Mouse (Mus musculus) forebrain, postnatal 0 days (tissue): ENCODE data around the gene Mapkap1. TPM values are rescaled to one million over a fixed set of nuclear protein-coding genes. Genes with fewer than 3 reads are reported as not detected.

Experiments
- ATAC-seq: fragments of 200-750 bp; cut with Nextera tagmentation; 2 replicates; pipeline ENCODE4 v1.8.0; 2017; ENCODE audit warnings: mild to moderate bottlenecking, moderate library complexity
- DNase-seq: peaks from one replicate; pipeline ENCODE4 v3.0.0-alpha.2; 2015
- H3K27ac ChIP-seq: fragments of 300-500 bp; sonication (generic); 2 replicates; pipeline ENCODE4 v1.5.1; 2014; ENCODE audit warnings: low read depth, mild to moderate bottlenecking, antibody characterized with exemption, low read length, moderate library complexity, mixed read lengths
- H3K27me3 ChIP-seq: fragments of 300-500 bp; sonication (generic); 2 replicates; pipeline ENCODE4 v1.6.1; 2014; ENCODE audit warnings: mild to moderate bottlenecking, low read length, mixed read lengths; ENCODE audit not compliant: insufficient read depth
- H3K36me3 ChIP-seq: fragments of 300-500 bp; sonication (generic); 2 replicates; pipeline ENCODE4 v1.6.1; 2014; ENCODE audit warnings: mild to moderate bottlenecking, moderate library complexity; ENCODE audit not compliant: insufficient read depth
- H3K4me1 ChIP-seq: fragments of 300-500 bp; sonication (generic); 2 replicates; pipeline ENCODE4 v1.6.1; 2014; ENCODE audit warnings: antibody characterized with exemption; ENCODE audit not compliant: insufficient read depth
- H3K4me2 ChIP-seq: fragments of 300-500 bp; sonication (generic); 2 replicates; pipeline ENCODE4 v1.6.1; 2014; ENCODE audit warnings: low read depth, mild to moderate bottlenecking, moderate library complexity
- H3K4me3 ChIP-seq: fragments of 300-500 bp; sonication (generic); 2 replicates; pipeline ENCODE4 v1.5.1; 2014; ENCODE audit warnings: low read depth, low read length, mixed read lengths
- H3K9ac ChIP-seq: fragments of 300-500 bp; sonication (generic); 2 replicates; pipeline ENCODE4 v1.6.1; 2014; ENCODE audit warnings: mild to moderate bottlenecking
- H3K9me3 ChIP-seq: fragments of 300-500 bp; sonication (generic); 2 replicates; pipeline ENCODE4 v1.6.1; 2016; ENCODE audit warnings: low read length
- CTCF ChIP-seq: sonication (generic); IDR thresholded peaks from 2 replicates; pipeline ENCODE4 v1.5.1; 2016; ENCODE audit warnings: antibody characterized with exemption, control low read depth, low read depth
- whole genome bisulfite sequencing: fragments of 180-500 bp; shearing (Covaris S2); extraction: QIAGEN DNeasy Blood & Tissue Kit; methylation state at CpG from one replicate; pipeline ENCODE4 v1.1.7; 2014; 5-methylcytosine and 5-hydroxymethylcytosine counted together
- polyA plus RNA-seq: library from polyadenylated mRNA; unstranded; fragments of >200 nt; fragmentation: Nextera tagmentation; extraction: Ambion mirVana; gene quantifications from 2 replicates; pipeline ENCODE4 v1.2.1, GENCODE M21; 2015
- total RNA-seq: library from RNA; depleted of rRNA; stranded (reverse); fragments of >200 nt; gene quantifications from 2 replicates; pipeline ENCODE4 v1.2.3, GENCODE M21; 2014

Gene Mapkap1
- total and polyA plus RNA-seq, 2 experiments from 2014 or later: 102 TPM

DNA sequence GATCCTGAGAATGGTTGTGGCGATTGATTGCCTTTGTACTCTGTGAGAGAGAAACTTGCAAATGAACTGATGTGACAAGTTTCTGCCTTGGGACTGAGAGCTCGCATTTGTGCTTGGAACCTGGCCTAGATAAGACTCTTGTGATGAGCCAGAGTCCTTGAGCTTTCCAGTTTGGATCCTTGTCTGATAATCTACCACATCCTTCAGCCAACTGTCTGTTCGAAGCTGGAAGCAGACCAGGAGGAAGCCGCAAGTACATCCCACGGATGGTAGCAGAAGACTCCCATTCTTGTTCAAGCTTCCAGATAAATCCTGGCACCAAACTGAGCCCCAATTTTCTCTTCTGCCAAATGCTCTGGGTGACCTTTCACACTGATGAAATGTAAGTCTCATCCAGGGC lies 162.6 kb downstream of the Mapkap1 start:
- no peaks in the 10 kb centered on the region for H3K36me3 ChIP-seq
- H3K27ac ChIP-seq: no peak overlapping the region
- TF ChIP-seq CTCF: no peak
- 65% methylated on average over 5 of the region's 5 CpGs for WGBS
- peaks cover 16% of the 10 kb centered on the region; the same call in 1 of the 2 replicates for H3K4me1 ChIP-seq
- no peak overlapping the region for H3K9ac ChIP-seq
- H3K4me3 ChIP-seq: no peak overlapping the region
- no peaks in the 10 kb centered on the region for H3K27me3 ChIP-seq
- peak; percentile 42; the same call in 1 of the 2 replicates for ATAC-seq
- H3K4me2 ChIP-seq: no peak overlapping the region
- no peaks in the 10 kb centered on the region for H3K9me3 ChIP-seq
- DNase-seq: peak; percentile 58

DNA sequence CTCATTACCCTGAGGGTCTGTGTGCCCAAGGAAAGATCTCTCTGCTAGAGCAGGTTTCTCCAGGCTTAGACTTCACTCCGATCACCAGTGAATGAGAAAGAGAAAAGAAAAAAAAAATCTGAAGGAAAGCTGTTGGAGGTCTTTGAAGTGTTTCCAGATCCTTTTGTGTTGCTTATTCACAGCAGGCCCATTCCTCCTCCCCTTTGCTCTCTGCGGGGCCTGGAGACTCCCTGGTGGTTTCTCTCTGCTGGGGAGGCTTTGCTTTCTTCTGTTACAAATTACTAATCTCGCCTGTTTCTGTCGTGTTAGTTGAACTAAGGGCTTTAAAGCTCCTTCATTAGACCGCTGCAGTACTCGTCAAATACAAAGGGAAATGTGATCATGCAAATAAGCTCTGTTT lies 163.8 kb downstream of the Mapkap1 start:
- Histone ChIP-seq H3K4me3 (no peak overlapping the region), H3K4me1 (peaks cover 16% of the 10 kb centered on the region; the same call in 1 of the 2 replicates), H3K4me2 (no peak overlapping the region), H3K27me3 (no peaks in the 10 kb centered on the region), H3K9ac (no peak overlapping the region), H3K27ac (no peak overlapping the region), H3K36me3 (no peaks in the 10 kb centered on the region), H3K9me3 (no peaks in the 10 kb centered on the region)
- ATAC-seq (peak; percentile 29; the same call in 1 of the 2 replicates), DNase-seq (peak; percentile 34)
- 10% methylated on average over 6 of the region's 6 CpGs for WGBS
- TF ChIP-seq CTCF: no peak

DNA sequence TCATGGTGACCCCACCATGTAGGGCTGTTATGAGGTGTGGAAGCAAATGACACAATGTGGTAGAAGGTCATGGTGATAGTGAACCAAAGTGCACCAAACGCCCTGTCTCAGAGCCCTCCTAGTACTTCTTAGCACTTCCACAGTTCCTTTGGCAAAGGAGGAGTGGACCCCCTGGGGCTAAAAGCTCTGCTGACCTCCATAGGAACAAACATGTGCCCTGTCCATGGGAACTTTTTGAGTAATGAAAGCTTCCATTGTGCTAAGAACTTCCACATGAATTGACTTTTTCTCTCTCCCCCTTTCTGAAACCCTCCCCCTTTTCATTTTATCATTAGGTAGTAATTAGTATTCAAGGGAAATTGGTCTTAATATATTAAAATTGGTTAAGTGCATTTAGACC lies 164.5 kb downstream of the Mapkap1 start:
- ATAC-seq: no peak

DNA sequence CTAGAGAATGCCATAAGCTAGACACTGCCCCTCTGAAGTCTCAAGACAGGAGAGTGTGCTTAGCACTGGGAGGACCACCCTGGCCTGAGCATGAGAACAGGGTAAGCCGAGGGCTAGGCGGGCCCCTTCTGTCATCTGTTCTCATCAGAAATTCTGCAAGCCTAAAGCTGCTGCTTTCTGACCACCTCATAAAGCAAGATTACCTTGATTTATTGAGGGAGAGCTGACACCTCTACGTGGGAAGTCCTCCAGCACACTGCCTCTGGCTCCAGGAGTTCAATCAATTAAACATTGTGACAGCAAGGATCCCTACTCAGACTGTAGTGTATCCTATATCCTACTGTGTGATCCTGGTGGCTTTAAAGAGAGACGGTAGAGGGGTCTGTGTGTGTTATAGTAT lies 166.5 kb downstream of the Mapkap1 start:
- no peak overlapping the region for H3K4me3 ChIP-seq
- H3K9me3 ChIP-seq: no peaks in the 10 kb centered on the region
- no peaks in the 10 kb centered on the region for H3K36me3 ChIP-seq
- H3K9ac ChIP-seq: no peak overlapping the region
- H3K27me3 ChIP-seq: no peaks in the 10 kb centered on the region
- H3K4me1 ChIP-seq: peaks cover 16% of the 10 kb centered on the region; the same call in 1 of the 2 replicates
- 83% methylated on average over 4 of the region's 4 CpGs for WGBS
- no peak for TF ChIP-seq CTCF
- ATAC-seq: no peak
- no peak overlapping the region for H3K4me2 ChIP-seq
- no peak for DNase-seq
- H3K27ac ChIP-seq: no peak overlapping the region

More for the DNA sequence above, 164.5 kb downstream of the Mapkap1 start:
- H3K9me3 ChIP-seq: no peaks in the 10 kb centered on the region
- DNase-seq: no peak
- H3K27ac ChIP-seq: no peak overlapping the region
- no peaks in the 10 kb centered on the region for H3K27me3 ChIP-seq
- no peak for TF ChIP-seq CTCF
- H3K4me3 ChIP-seq: no peak overlapping the region
- no peaks in the 10 kb centered on the region for H3K36me3 ChIP-seq
- H3K4me1 ChIP-seq: peaks cover 16% of the 10 kb centered on the region; the same call in 1 of the 2 replicates
- 16% methylated on average over 1 of the region's 1 CpGs for WGBS
- H3K4me2 ChIP-seq: no peak overlapping the region
- no peak overlapping the region for H3K9ac ChIP-seq

DNA sequence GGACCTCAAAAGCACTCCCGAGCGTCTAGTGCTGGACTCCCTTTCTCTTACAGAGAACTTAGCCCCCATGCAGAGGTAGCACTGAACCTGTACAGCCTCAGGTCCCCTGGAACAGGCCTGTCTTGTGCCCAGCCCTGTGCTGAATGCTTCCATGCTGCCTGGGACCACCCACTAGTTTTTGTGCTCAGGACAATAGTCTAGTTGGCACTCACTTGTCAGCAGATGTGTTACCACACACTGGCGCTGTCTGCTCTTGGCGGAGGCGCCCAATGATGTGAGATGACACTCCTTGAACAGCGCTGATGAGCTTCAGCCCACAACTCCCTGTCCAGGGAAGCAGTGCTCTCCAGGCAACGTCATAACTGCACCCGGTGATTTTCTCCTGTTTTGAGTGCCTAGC lies 182.0 kb downstream of the Mapkap1 start:
- no peaks in the 10 kb centered on the region for H3K4me1 ChIP-seq
- no peak overlapping the region for H3K27ac ChIP-seq
- no peaks in the 10 kb centered on the region for H3K27me3 ChIP-seq
- no peaks in the 10 kb centered on the region for H3K9me3 ChIP-seq
- 67% methylated on average over 8 of the region's 8 CpGs for WGBS
- no peak overlapping the region for H3K9ac ChIP-seq
- TF ChIP-seq CTCF: no peak
- no peak overlapping the region for H3K4me2 ChIP-seq
- H3K36me3 ChIP-seq: peaks cover 4% of the 10 kb centered on the region
- DNase-seq (no peak), ATAC-seq (no peak)
- no peak overlapping the region for H3K4me3 ChIP-seq

DNA sequence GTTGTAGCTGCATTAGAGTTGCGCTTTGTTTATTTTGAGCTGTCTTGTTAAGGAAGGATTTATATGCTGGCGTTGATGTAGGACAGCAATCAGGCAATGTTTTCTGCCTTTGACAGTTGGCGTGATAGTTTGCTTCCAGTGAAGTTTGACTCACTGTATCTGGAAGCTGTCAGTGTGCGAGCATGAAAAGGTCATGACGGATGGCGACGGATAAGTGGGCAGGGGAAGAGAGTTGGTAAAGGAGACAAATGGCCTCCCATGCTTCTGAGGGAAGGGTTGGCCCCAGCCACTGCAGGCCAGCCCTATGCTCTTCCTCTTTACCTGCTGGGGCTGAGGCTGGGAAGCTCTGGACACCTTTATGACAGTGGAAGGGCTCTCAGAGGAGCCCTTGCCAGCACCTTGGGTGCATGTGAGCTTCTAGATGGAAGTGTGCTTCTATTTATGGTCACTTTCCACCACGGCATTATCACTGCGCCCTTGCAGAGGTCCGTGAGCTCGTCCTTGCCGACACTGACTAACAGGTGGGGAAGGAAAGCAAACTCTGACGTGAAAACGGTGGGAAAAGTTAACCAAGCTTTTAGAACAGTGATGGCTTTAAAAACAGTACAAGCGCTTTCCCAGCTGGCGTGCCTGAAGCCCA lies 185.3 kb downstream of the Mapkap1 start:
- Histone ChIP-seq H3K4me1 (no peaks in the 10 kb centered on the region), H3K27me3 (no peaks in the 10 kb centered on the region), H3K4me3 (no peak overlapping the region), H3K36me3 (no peaks in the 10 kb centered on the region; the same call in 1 of the 2 replicates), H3K27ac (no peak overlapping the region), H3K9me3 (no peaks in the 10 kb centered on the region), H3K9ac (no peak overlapping the region), H3K4me2 (no peak overlapping the region)
- 82% methylated on average over 16 of the region's 16 CpGs for WGBS
- TF ChIP-seq CTCF: no peak
- DNase-seq: no peak
- ATAC-seq: no peak

DNA sequence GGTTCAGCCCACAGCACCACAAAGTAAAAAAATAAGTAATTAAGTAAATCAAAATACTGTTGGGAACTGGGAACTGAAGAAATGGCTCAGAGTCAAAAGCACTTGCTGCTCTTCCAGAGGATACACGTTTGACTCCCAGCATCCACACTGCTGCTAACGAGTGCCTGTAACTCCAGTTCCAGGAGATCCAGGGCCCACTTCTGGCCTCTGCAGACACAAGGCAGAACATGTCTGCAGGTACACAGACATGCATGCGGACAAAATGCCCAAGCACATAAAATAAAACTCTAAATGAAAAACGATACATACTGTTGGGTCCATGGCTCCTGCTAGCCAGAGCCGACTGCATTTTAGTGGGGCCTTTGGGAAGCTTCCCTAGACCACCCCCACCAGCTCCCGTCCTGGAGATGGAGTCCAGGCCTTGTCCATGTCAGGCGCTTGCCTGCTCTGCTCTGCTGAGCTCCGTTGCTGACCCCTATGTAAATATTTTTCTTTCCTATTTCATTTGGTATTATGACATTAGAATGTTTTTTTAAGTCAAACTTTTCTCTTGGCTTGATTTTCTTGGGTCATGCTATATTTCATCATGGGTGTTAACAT lies 185.9 kb downstream of the Mapkap1 start:
- Histone ChIP-seq H3K4me1 (no peaks in the 10 kb centered on the region), H3K27me3 (no peaks in the 10 kb centered on the region), H3K4me3 (no peak overlapping the region), H3K9ac (no peak overlapping the region), H3K27ac (no peak overlapping the region), H3K9me3 (no peaks in the 10 kb centered on the region), H3K4me2 (no peak overlapping the region), H3K36me3 (no peaks in the 10 kb centered on the region; the same call in 1 of the 2 replicates)
- WGBS: 80% methylated on average over 8 of the region's 8 CpGs
- no peak for TF ChIP-seq CTCF
- ATAC-seq (no peak), DNase-seq (no peak)
